Mouse (Mus musculus): ENCODE measurements around the gene Slc9a7. TPM values are rescaled to one million over a fixed set of nuclear protein-coding genes. Genes with fewer than 3 reads are reported as not detected.

Slc9a7 gene
- 4.7 and 6.2 TPM in 2 replicates for polyA plus RNA-seq (2015; fragmentation: Nextera tagmentation; extraction: Ambion mirVana)

DNA sequence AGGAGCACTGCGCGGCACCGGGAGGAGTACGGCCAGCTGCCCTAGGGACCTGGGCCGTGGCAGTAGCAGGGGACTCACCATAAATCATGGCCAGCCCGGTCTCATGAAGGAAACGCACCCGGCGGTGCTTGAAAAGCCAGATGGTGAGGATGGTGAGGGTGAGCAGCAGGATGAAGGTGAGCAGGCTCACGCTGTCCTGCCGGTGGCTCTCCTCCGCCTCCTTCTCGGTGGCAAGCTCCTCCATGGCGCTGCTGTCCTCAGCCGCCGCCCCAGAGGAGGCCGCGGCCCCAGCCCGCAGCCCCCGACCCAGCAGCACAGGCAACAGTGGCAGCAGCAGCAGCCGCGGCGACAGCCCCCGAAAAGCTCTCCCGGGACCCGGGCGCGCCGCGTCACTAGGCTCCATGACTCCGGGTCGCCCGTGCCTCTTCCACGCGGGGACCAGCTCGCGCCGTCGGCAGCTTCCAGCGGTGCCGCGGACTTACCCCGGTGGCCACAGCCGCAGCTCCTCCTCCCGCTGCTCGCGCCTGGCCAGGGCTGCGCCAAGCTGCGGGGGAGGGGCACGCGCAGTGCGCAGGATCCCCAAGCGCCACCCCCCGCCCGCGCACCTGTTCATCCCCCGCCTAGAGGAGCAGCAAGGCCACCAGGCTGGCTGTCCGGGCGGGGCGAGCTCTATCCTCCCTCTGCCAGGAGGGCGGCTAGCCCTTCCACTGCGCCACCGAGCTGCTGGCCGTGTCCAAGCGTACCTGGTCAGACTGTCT lies at the start of gene Slc9a7:
Gene Slc9a7 (minus strand): TSS at position 526 of the 758 bp plus-strand sequence.
- Histone ChIP-seq H3K36me3 (no peaks in the 10 kb centered on the region), H3K9ac (peak within 1 kb of the TSS; percentile 62), H3K4me2 (peak within 1 kb of the TSS; percentile 75), H3K27ac (peak within 1 kb of the TSS; percentile 72), H3K4me3 (peak within 1 kb of the TSS; percentile 69), H3K27me3 (no peaks in the 10 kb centered on the region), H3K4me1 (replicated peaks) (no peaks in the 10 kb centered on the region), H3K9me3 (replicated peaks) (no peaks in the 10 kb centered on the region)
- ATAC-seq (replicated peaks; ENCODE audit: insufficient number of reproducible peaks, insufficient read depth, low FRiP score, low read depth) = peak; percentile 93
- 9% methylated on average over 48 of the region's 65 CpGs for whole genome bisulfite sequencing

DNA sequence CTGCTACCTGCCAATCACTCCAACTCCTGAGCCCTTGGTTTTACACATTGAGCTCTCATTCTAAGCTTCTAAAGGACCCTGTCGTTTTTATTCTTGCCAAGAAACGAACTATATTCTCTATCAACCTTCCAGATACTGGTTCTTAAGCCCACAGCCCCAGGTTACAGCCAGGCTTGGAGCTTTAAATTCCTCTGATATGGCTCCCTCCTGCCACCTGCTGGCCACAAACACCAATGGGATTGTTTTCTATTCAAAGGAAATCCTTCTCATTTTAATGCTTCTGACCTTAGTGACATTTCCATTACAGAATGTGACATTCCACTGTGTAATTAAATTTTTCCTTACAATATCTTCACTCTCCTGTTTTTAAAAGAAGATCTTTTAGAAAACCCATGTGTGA lies 44.1 kb upstream of the Slc9a7 start:
- no peaks in the 10 kb centered on the region for H3K36me3 ChIP-seq

DNA sequence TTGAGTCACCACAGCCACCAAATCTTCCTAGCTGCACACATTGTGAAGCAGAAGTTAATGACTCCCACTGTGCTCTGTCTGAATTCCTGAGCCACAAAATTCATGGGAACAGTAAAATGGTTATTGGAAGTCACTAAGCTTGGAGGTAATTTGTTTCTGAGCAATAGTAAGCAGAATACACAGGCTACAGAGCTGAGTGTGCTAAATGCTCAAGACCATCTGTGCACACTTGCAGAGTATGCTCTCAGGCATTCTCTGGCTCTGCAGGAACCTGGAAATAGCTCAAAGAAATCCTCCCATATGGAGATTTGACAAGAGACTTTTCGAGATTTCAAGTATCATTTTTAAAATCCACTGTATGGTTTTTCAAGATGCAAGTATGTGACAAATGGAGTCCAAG lies 41.1 kb upstream of the Slc9a7 start:
- H3K9me3 ChIP-seq (replicated peaks) = no peaks in the 10 kb centered on the region
- no peak overlapping the region for H3K27ac ChIP-seq
- H3K36me3 ChIP-seq = no peaks in the 10 kb centered on the region
- no peak for ATAC-seq (replicated peaks; ENCODE audit: insufficient number of reproducible peaks, insufficient read depth, low FRiP score, low read depth)
- no peak overlapping the region for H3K4me2 ChIP-seq
- H3K9ac ChIP-seq = no peak overlapping the region
- H3K27me3 ChIP-seq = no peaks in the 10 kb centered on the region
- H3K4me1 ChIP-seq (replicated peaks) = no peaks in the 10 kb centered on the region
- WGBS = 48% methylated on average over 1 of the region's 1 CpGs
- no peak overlapping the region for H3K4me3 ChIP-seq

More for the DNA sequence above, 44.1 kb upstream of the Slc9a7 start:
- Histone ChIP-seq H3K4me2 (no peak overlapping the region), H3K27me3 (no peaks in the 10 kb centered on the region), H3K4me1 (replicated peaks) (no peaks in the 10 kb centered on the region), H3K4me3 (no peak overlapping the region), H3K9me3 (replicated peaks) (no peaks in the 10 kb centered on the region), H3K9ac (no peak overlapping the region), H3K27ac (no peak overlapping the region)
- ATAC-seq (replicated peaks; ENCODE audit: insufficient number of reproducible peaks, insufficient read depth, low FRiP score, low read depth) = no peak
- WGBS = 12% methylated on average over 2 of the region's 2 CpGs

DNA sequence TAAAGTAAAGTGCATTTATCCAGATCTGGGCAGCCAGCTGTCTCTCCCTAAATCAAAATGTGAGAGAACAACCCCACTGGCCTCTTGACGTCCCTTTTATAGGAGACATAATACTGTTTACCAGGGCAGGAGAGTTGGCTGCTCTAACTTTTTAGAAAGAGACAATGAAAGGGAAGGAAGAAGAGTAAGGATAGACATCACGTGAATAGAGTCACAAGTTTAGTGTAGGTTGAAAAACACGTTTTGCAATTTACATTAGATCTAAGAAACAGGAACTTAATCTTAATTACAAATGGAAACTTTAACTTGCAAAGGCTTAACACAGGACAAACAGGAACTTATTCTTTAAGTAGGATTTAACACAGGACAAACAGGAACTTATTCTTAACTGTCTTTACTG lies 15.6 kb upstream of the Slc9a7 start:
- ATAC-seq (replicated peaks; ENCODE audit: insufficient number of reproducible peaks, insufficient read depth, low FRiP score, low read depth) = no peak

DNA sequence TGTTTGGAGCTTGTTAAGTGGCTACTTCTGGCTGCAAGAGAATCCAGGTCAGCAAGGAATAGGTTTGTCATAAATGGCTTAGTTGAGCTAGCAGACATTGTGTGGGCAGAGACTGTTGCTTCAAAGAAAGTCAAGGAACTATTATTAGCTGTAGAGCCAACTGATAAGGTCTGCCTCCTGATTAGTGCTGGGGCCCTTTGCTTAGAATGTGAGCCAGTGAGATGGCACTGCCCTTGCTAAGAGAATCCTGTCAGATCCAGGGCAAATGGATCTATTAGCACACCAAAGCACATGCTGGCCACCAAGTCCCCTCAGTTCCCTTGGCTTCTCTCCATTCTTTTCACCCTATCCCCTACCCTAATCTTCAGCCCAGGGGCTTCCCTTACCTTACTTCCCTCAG lies 14.3 kb upstream of the Slc9a7 start:
- ATAC-seq (replicated peaks; ENCODE audit: insufficient number of reproducible peaks, insufficient read depth, low FRiP score, low read depth) = no peak
- Histone ChIP-seq H3K27me3 (no peaks in the 10 kb centered on the region), H3K27ac (peak overlapping the region; percentile 62), H3K9me3 (replicated peaks) (no peaks in the 10 kb centered on the region), H3K4me3 (no peak overlapping the region), H3K4me2 (no peak overlapping the region), H3K36me3 (no peaks in the 10 kb centered on the region), H3K9ac (no peak overlapping the region), H3K4me1 (replicated peaks) (0 out of 2 replicates have a peak, but pooled peaks cover 5% of the 10 kb centered on the region)

More for the DNA sequence above, 15.6 kb upstream of the Slc9a7 start:
- H3K9ac ChIP-seq = no peak overlapping the region
- no peaks in the 10 kb centered on the region for H3K36me3 ChIP-seq
- H3K4me3 ChIP-seq = no peak overlapping the region
- 41% methylated on average over 3 of the region's 3 CpGs for WGBS
- no peak overlapping the region for H3K27ac ChIP-seq
- no peak overlapping the region for H3K4me2 ChIP-seq
- H3K9me3 ChIP-seq (replicated peaks) = no peaks in the 10 kb centered on the region
- 0 out of 2 replicates have a peak, but pooled peaks cover 5% of the 10 kb centered on the region for H3K4me1 ChIP-seq (replicated peaks)
- H3K27me3 ChIP-seq = no peaks in the 10 kb centered on the region

DNA sequence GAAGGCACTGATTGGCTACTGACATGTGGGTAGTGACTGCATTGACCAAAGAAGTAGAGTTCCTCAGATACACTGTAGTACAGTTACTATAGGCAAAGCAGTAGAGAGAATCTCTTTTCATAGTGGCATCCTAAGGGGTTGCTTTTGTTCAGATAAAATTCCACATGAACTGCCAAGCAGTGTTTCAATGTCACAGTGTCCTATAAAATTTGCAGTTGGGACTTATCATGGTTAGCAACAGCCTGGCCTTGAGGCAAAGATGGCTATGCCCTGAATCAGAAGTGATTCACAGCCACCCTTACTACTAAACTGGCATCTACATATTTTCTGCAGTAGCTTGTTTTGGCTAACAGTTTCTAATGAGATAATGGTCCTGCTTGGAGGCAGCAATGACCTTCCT lies 11.7 kb upstream of the Slc9a7 start:
- H3K36me3 ChIP-seq = no peaks in the 10 kb centered on the region
- ATAC-seq (replicated peaks; ENCODE audit: insufficient number of reproducible peaks, insufficient read depth, low FRiP score, low read depth) = 0 out of 2 replicates have a peak, but pooled peaks have one; percentile 10
- 0 out of 2 replicates have a peak overlapping the region, but pooled peaks have one; percentile 31 for H3K27ac ChIP-seq
- no peaks in the 10 kb centered on the region for H3K27me3 ChIP-seq
- H3K9ac ChIP-seq = no peak overlapping the region
- H3K9me3 ChIP-seq (replicated peaks) = no peaks in the 10 kb centered on the region
- no peak overlapping the region for H3K4me2 ChIP-seq
- H3K4me1 ChIP-seq (replicated peaks) = 0 out of 2 replicates have a peak, but pooled peaks cover 5% of the 10 kb centered on the region
- no peak overlapping the region for H3K4me3 ChIP-seq

DNA sequence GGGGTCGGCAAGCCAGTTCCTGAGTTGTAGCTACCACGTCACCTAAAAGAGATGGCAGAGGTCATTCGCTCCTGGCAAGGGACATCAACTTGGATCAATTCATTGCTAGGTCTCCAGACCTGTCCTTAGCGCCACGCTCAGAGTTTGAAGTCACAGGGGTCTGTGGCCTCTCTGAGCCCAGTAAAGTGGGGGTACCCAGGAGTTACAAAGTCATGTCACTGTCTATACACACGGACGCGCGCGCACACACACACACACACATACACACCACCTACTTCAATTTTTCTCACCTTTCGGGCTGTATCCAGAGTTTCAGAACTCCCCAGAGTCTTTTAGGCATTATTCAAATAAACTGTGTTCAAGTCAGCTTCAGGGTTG lies 422 bp upstream of the Slc9a7 start:
- no peaks in the 10 kb centered on the region for H3K27me3 ChIP-seq
- H3K9me3 ChIP-seq (replicated peaks) = no peaks in the 10 kb centered on the region
- H3K9ac ChIP-seq = peak overlapping the region; percentile 62; the same call in 1 of the 2 replicates
- 42% methylated on average over 11 of the region's 11 CpGs for WGBS
- H3K27ac ChIP-seq = no peak overlapping the region
- peak overlapping the region; percentile 69 for H3K4me3 ChIP-seq
- no peak for ATAC-seq (replicated peaks; ENCODE audit: insufficient number of reproducible peaks, insufficient read depth, low FRiP score, low read depth)
- peak overlapping the region; percentile 75 for H3K4me2 ChIP-seq
- H3K4me1 ChIP-seq (replicated peaks) = no peaks in the 10 kb centered on the region
- no peaks in the 10 kb centered on the region for H3K36me3 ChIP-seq

DNA sequence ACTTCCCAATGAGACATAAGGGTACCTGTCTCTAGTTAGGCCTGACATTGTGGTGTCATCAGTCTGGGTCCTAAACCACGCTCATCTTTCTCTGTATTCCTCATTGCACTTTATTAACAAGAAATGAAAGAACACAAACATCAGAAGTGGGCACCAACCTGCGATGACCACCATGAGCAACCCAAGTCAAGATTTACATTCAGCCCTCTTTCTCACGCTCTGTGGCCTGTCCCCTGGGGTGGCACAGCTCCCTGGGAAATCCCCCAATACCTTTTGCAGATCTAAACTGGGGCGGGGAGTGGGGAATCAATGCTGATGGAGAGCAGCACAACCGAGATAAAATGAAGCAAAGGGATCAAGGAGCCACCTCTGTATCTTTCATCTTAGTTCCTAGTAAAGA lies 892 bp downstream of the Slc9a7 start:
- Histone ChIP-seq H3K27me3 (no peaks in the 10 kb centered on the region), H3K4me2 (peak overlapping the region; percentile 75), H3K9me3 (replicated peaks) (no peaks in the 10 kb centered on the region), H3K4me3 (peak overlapping the region; percentile 69), H3K27ac (no peak overlapping the region), H3K4me1 (replicated peaks) (no peaks in the 10 kb centered on the region), H3K36me3 (no peaks in the 10 kb centered on the region), H3K9ac (no peak overlapping the region; the same call in 1 of the 2 replicates)
- 19% methylated on average over 5 of the region's 5 CpGs for WGBS
- ATAC-seq (replicated peaks; ENCODE audit: insufficient number of reproducible peaks, insufficient read depth, low FRiP score, low read depth) = no peak

DNA sequence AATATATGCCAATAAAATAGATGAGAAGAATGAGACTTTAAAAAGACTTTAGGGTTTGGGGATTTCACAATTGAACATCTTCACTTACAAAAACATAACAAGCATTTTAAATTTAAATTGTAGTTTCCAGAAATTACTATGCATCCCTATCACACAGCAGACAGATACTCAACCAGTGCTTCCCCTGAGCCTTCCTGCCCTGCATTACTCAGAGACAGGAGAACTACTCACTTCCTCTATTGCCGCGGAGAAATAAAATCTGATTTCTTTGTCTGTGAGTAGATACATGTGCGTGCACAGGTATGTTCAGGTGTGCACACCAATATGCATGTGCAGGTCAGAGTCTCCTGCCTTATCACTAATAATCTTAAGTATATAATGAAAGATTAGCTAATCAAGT lies 2.9 kb downstream of the Slc9a7 start:
- no peak overlapping the region for H3K9ac ChIP-seq
- no peak overlapping the region for H3K4me3 ChIP-seq
- no peak overlapping the region for H3K27ac ChIP-seq
- H3K36me3 ChIP-seq = no peaks in the 10 kb centered on the region
- H3K4me1 ChIP-seq (replicated peaks) = no peaks in the 10 kb centered on the region
- no peaks in the 10 kb centered on the region for H3K27me3 ChIP-seq
- ATAC-seq (replicated peaks; ENCODE audit: insufficient number of reproducible peaks, insufficient read depth, low FRiP score, low read depth) = no peak
- no peak overlapping the region for H3K4me2 ChIP-seq
- no peaks in the 10 kb centered on the region for H3K9me3 ChIP-seq (replicated peaks)
- 81% methylated on average over 3 of the region's 3 CpGs for WGBS

DNA sequence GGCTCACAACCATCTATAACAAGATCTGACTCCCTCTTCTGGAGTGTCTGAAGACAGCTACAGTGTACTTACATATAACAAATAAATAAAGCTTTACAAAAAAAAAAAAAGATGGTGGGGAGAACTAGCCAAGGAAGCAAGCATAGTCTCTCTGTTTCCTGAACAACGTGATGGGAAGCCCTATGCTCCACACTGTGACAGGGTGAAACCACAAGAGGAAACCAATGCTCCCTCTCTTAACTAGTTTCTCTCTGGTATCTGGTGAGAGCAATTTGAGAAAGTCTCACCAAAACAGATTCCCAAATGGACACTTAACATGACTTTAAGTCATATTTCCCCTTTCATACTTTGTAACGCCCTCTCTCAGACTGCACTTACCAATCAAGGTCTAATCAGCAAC lies 5.4 kb downstream of the Slc9a7 start:
- H3K9me3 ChIP-seq (replicated peaks) = no peaks in the 10 kb centered on the region
- H3K9ac ChIP-seq = no peak overlapping the region
- H3K4me1 ChIP-seq (replicated peaks) = no peaks in the 10 kb centered on the region
- no peaks in the 10 kb centered on the region for H3K27me3 ChIP-seq
- 56% methylated on average over 2 of the region's 2 CpGs for WGBS
- H3K4me3 ChIP-seq = no peak overlapping the region
- no peak overlapping the region for H3K4me2 ChIP-seq
- no peak for ATAC-seq (replicated peaks; ENCODE audit: insufficient number of reproducible peaks, insufficient read depth, low FRiP score, low read depth)
- no peak overlapping the region for H3K27ac ChIP-seq
- H3K36me3 ChIP-seq = no peaks in the 10 kb centered on the region

DNA sequence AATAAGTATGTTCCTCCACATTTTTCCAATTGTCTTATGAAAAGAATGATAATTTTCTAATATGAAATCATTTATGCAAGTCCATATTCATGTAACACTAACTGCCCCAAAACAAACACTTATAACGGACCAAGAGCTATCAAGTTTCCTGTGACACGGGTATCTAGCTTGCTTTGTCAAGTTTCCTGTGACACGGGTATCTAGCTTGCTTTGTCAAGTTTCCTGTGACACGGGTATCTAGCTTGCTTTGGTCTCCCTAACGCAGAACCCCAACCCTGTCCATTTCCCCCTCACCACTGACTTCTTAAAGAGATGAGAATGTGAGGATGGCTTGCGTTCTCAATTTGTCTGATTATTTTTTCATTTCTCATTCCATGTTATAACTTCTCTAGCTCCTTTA lies 12.2 kb downstream of the Slc9a7 start:
- no peak for ATAC-seq (replicated peaks; ENCODE audit: insufficient number of reproducible peaks, insufficient read depth, low FRiP score, low read depth)
- Histone ChIP-seq H3K9ac (no peak overlapping the region), H3K4me1 (replicated peaks) (no peaks in the 10 kb centered on the region), H3K36me3 (no peaks in the 10 kb centered on the region), H3K4me2 (no peak overlapping the region), H3K9me3 (replicated peaks) (no peaks in the 10 kb centered on the region), H3K27me3 (no peaks in the 10 kb centered on the region), H3K27ac (no peak overlapping the region), H3K4me3 (no peak overlapping the region)
- WGBS = 73% methylated on average over 6 of the region's 6 CpGs

DNA sequence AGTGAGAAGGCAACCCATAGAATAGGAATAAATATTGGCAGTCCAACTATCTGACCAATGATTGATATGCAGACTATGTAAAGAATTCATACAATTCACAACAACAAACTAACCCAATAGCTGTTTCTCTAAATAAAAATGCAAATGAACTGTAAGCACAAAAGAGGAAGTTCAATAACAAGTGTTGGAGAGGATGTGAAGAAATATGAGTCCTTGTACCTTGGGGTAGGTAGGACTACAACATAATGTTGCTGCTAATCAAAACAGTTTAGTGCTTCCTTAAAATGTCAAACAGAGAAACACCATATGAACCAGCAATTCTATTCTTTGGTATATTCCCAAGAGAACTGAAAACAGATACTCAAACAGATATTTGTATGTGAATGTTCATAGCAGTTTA lies 17.8 kb downstream of the Slc9a7 start:
- Histone ChIP-seq H3K27me3 (no peaks in the 10 kb centered on the region), H3K9me3 (replicated peaks) (no peaks in the 10 kb centered on the region), H3K27ac (no peak overlapping the region), H3K4me1 (replicated peaks) (no peaks in the 10 kb centered on the region), H3K4me2 (no peak overlapping the region), H3K9ac (no peak overlapping the region), H3K36me3 (no peaks in the 10 kb centered on the region), H3K4me3 (no peak overlapping the region)
- ATAC-seq (replicated peaks; ENCODE audit: insufficient number of reproducible peaks, insufficient read depth, low FRiP score, low read depth) = no peak
